Mouse (Mus musculus): ENCODE results near the gene Cass4. TPM values are rescaled to one million over a fixed set of nuclear protein-coding genes. Genes with fewer than 3 reads are reported as not detected.

Gene Cass4
- polyA plus RNA-seq, 1 experiment from 2014 or later: 0.11 TPM

GRCm38 (mm10) chr2:172401116-172401825, 7.7 kb downstream of the Cass4 start:
- no peaks in the 10 kb centered on the region for H3K27me3 ChIP-seq (ENCODE audit: control insufficient read depth, insufficient read depth, low read depth, low read length)
- WGBS: 70% methylated on average over 13 of the region's 13 CpGs
- no peak for ATAC-seq
- H3K9me3 ChIP-seq (replicated peaks; ENCODE audit: control insufficient read depth, low read length, poor library complexity, severe bottlenecking): no peaks in the 10 kb centered on the region
- no peak overlapping the region for H3K4me2 ChIP-seq (ENCODE audit: low read length)
- no peak overlapping the region for H3K27ac ChIP-seq (ENCODE audit: low read length)
- H3K4me1 ChIP-seq (ENCODE audit: control insufficient read depth, insufficient read depth, low read length): no peaks in the 10 kb centered on the region
- H3K4me3 ChIP-seq (ENCODE audit: low read depth, low read length): no peak overlapping the region
- H3K9ac ChIP-seq (ENCODE audit: low read depth, low read length): no peak overlapping the region
- H3K36me3 ChIP-seq (ENCODE audit: control insufficient read depth, insufficient read depth, low read length): no peaks in the 10 kb centered on the region

- 57% methylated on average over 7 of the region's 7 CpGs for WGBS
Observed at GRCm38 (mm10) chr2:172404239-172404638, 10.6 kb downstream of the Cass4 start.

GRCm38 (mm10) chr2:172405011-172405410, 11.4 kb downstream of the Cass4 start:
- Histone ChIP-seq H3K4me1 (ENCODE audit: control insufficient read depth, insufficient read depth, low read length) (no peaks in the 10 kb centered on the region), H3K4me3 (ENCODE audit: low read depth, low read length) (no peak overlapping the region), H3K27ac (ENCODE audit: low read length) (no peak overlapping the region), H3K9ac (ENCODE audit: low read depth, low read length) (no peak overlapping the region), H3K4me2 (ENCODE audit: low read length) (no peak overlapping the region), H3K9me3 (replicated peaks; ENCODE audit: control insufficient read depth, low read length, poor library complexity, severe bottlenecking) (no peaks in the 10 kb centered on the region), H3K27me3 (ENCODE audit: control insufficient read depth, insufficient read depth, low read depth, low read length) (no peaks in the 10 kb centered on the region), H3K36me3 (ENCODE audit: control insufficient read depth, insufficient read depth, low read length) (no peaks in the 10 kb centered on the region)
- ATAC-seq: no peak
- WGBS: 81% methylated on average over 3 of the region's 3 CpGs

More at GRCm38 (mm10) chr2:172404239-172404638, 10.6 kb downstream of the Cass4 start:
- Histone ChIP-seq H3K9me3 (replicated peaks; ENCODE audit: control insufficient read depth, low read length, poor library complexity, severe bottlenecking) (no peaks in the 10 kb centered on the region), H3K27me3 (ENCODE audit: control insufficient read depth, insufficient read depth, low read depth, low read length) (no peaks in the 10 kb centered on the region), H3K4me1 (ENCODE audit: control insufficient read depth, insufficient read depth, low read length) (no peaks in the 10 kb centered on the region), H3K4me2 (ENCODE audit: low read length) (no peak overlapping the region), H3K27ac (ENCODE audit: low read length) (no peak overlapping the region), H3K9ac (ENCODE audit: low read depth, low read length) (no peak overlapping the region), H3K36me3 (ENCODE audit: control insufficient read depth, insufficient read depth, low read length) (no peaks in the 10 kb centered on the region), H3K4me3 (ENCODE audit: low read depth, low read length) (no peak overlapping the region)
- ATAC-seq: no peak

- Histone ChIP-seq H3K27me3 (ENCODE audit: control insufficient read depth, insufficient read depth, low read depth, low read length) (no peaks in the 10 kb centered on the region), H3K9me3 (replicated peaks; ENCODE audit: control insufficient read depth, low read length, poor library complexity, severe bottlenecking) (no peaks in the 10 kb centered on the region), H3K27ac (ENCODE audit: low read length) (no peak overlapping the region), H3K36me3 (ENCODE audit: control insufficient read depth, insufficient read depth, low read length) (no peaks in the 10 kb centered on the region), H3K4me1 (ENCODE audit: control insufficient read depth, insufficient read depth, low read length) (no peaks in the 10 kb centered on the region), H3K4me2 (ENCODE audit: low read length) (no peak overlapping the region), H3K4me3 (ENCODE audit: low read depth, low read length) (no peak overlapping the region), H3K9ac (ENCODE audit: low read depth, low read length) (no peak overlapping the region)
- ATAC-seq: no peak
- 86% methylated on average over 4 of the region's 4 CpGs for WGBS
Observed at GRCm38 (mm10) chr2:172406173-172406572, 12.6 kb downstream of the Cass4 start.

DNA sequence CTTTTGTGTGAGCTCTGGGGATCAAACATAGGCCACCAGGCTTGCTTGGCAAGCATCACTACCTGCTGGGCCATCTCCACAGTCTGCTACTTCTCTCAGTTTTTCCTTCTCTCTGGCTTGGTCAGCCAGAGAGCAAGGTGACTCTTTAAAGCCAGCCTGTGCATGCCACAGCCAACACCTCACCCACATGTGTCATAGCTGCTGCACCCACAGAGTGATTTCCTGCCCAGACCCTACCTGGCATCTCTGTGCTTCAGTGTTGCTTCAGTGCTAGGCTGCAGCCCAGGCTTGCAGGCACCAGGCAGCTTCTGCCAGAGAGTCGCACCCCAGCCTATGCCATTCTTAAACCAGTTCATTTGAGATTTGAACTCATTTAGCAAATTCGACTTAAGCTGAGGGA, 13.9 kb downstream of the Cass4 start:
- 69% methylated on average over 2 of the region's 2 CpGs for WGBS
- Histone ChIP-seq H3K27ac (ENCODE audit: low read length) (no peak overlapping the region), H3K4me3 (ENCODE audit: low read depth, low read length) (no peak overlapping the region), H3K9me3 (replicated peaks; ENCODE audit: control insufficient read depth, low read length, poor library complexity, severe bottlenecking) (no peaks in the 10 kb centered on the region), H3K4me1 (ENCODE audit: control insufficient read depth, insufficient read depth, low read length) (no peaks in the 10 kb centered on the region), H3K36me3 (ENCODE audit: control insufficient read depth, insufficient read depth, low read length) (no peaks in the 10 kb centered on the region), H3K9ac (ENCODE audit: low read depth, low read length) (no peak overlapping the region), H3K4me2 (ENCODE audit: low read length) (no peak overlapping the region), H3K27me3 (ENCODE audit: control insufficient read depth, insufficient read depth, low read depth, low read length) (no peaks in the 10 kb centered on the region)
- no peak for ATAC-seq

- H3K4me1 ChIP-seq (ENCODE audit: control insufficient read depth, insufficient read depth, low read length): no peaks in the 10 kb centered on the region
- H3K27me3 ChIP-seq (ENCODE audit: control insufficient read depth, insufficient read depth, low read depth, low read length): no peaks in the 10 kb centered on the region
- 79% methylated on average over 2 of the region's 2 CpGs for WGBS
- no peak overlapping the region for H3K9ac ChIP-seq (ENCODE audit: low read depth, low read length)
- H3K9me3 ChIP-seq (replicated peaks; ENCODE audit: control insufficient read depth, low read length, poor library complexity, severe bottlenecking): no peaks in the 10 kb centered on the region
- no peak for ATAC-seq
- H3K4me3 ChIP-seq (ENCODE audit: low read depth, low read length): no peak overlapping the region
- H3K36me3 ChIP-seq (ENCODE audit: control insufficient read depth, insufficient read depth, low read length): no peaks in the 10 kb centered on the region
- no peak overlapping the region for H3K4me2 ChIP-seq (ENCODE audit: low read length)
- no peak overlapping the region for H3K27ac ChIP-seq (ENCODE audit: low read length)
Observed at GRCm38 (mm10) chr2:172410686-172411085, 17.1 kb downstream of the Cass4 start.

DNA sequence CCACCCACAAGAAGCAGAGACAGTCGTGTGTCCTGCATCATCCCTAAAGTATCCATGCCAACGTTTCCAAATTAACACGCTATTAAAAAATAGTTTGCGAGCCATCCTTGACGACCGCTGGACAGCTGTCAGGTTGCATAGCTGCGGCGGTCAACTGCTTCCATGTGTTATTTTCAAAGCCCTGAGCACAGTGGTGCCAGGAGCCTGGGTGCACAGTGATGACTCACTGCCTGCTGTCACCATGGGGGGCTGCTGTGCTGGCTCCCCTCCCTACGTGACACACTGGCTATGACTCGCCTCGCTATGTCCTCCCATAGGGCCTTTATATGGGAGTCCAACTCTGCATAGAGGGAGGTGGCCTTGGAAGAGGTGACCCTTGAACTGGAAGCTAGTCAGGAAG, 17.5 kb downstream of the Cass4 start:
- Histone ChIP-seq H3K36me3 (ENCODE audit: control insufficient read depth, insufficient read depth, low read length) (no peaks in the 10 kb centered on the region), H3K4me1 (ENCODE audit: control insufficient read depth, insufficient read depth, low read length) (no peaks in the 10 kb centered on the region), H3K27me3 (ENCODE audit: control insufficient read depth, insufficient read depth, low read depth, low read length) (no peaks in the 10 kb centered on the region), H3K9ac (ENCODE audit: low read depth, low read length) (no peak overlapping the region), H3K27ac (ENCODE audit: low read length) (no peak overlapping the region), H3K9me3 (replicated peaks; ENCODE audit: control insufficient read depth, low read length, poor library complexity, severe bottlenecking) (no peaks in the 10 kb centered on the region), H3K4me3 (ENCODE audit: low read depth, low read length) (no peak overlapping the region), H3K4me2 (ENCODE audit: low read length) (no peak overlapping the region)
- WGBS: 77% methylated on average over 11 of the region's 11 CpGs
- ATAC-seq: no peak

GRCm38 (mm10) chr2:172412454-172412853, 18.9 kb downstream of the Cass4 start:
- WGBS: 7% methylated on average over 9 of the region's 9 CpGs
- Histone ChIP-seq H3K27ac (ENCODE audit: low read length) (no peak overlapping the region), H3K4me2 (ENCODE audit: low read length) (peak overlapping the region; percentile 28; the same call in 1 of the 2 replicates), H3K9me3 (replicated peaks; ENCODE audit: control insufficient read depth, low read length, poor library complexity, severe bottlenecking) (no peaks in the 10 kb centered on the region), H3K36me3 (ENCODE audit: control insufficient read depth, insufficient read depth, low read length) (no peaks in the 10 kb centered on the region), H3K27me3 (ENCODE audit: control insufficient read depth, insufficient read depth, low read depth, low read length) (no peaks in the 10 kb centered on the region), H3K4me3 (ENCODE audit: low read depth, low read length) (no peak overlapping the region), H3K9ac (ENCODE audit: low read depth, low read length) (no peak overlapping the region), H3K4me1 (ENCODE audit: control insufficient read depth, insufficient read depth, low read length) (no peaks in the 10 kb centered on the region)
- no peak for ATAC-seq

GRCm38 (mm10) chr2:172413273-172413672, 19.7 kb downstream of the Cass4 start:
- WGBS: 35% methylated on average over 4 of the region's 4 CpGs

More at GRCm38 (mm10) chr2:172413273-172413672, 19.7 kb downstream of the Cass4 start:
- Histone ChIP-seq H3K4me3 (ENCODE audit: low read depth, low read length) (no peak overlapping the region), H3K4me2 (ENCODE audit: low read length) (no peak overlapping the region), H3K9me3 (replicated peaks; ENCODE audit: control insufficient read depth, low read length, poor library complexity, severe bottlenecking) (no peaks in the 10 kb centered on the region), H3K27ac (ENCODE audit: low read length) (no peak overlapping the region), H3K27me3 (ENCODE audit: control insufficient read depth, insufficient read depth, low read depth, low read length) (no peaks in the 10 kb centered on the region), H3K9ac (ENCODE audit: low read depth, low read length) (no peak overlapping the region), H3K4me1 (ENCODE audit: control insufficient read depth, insufficient read depth, low read length) (no peaks in the 10 kb centered on the region), H3K36me3 (ENCODE audit: control insufficient read depth, insufficient read depth, low read length) (no peaks in the 10 kb centered on the region)
- ATAC-seq: no peak
